Mouse (Mus musculus): ENCODE results near the gene Sowaha.

Gene Sowaha

GRCm38 (mm10) chr11:53475620-53476019 lies 4.5 kb downstream of the Sowaha start:
- no peak for DNase-seq (ENCODE audit: extremely low read depth, low read depth, low spot score)

- DNase-seq (ENCODE audit: extremely low read depth, low read depth, low spot score): no peak
These were observed 7.4 kb downstream of the Sowaha start for GRCm38 (mm10) chr11:53472709-53473108.

GRCm38 (mm10) chr11:53469968-53470695 lies 9.9 kb downstream of the Sowaha start, which contains the start of gene Gm9837:
Gm9837 (minus strand) TSS chr11:53470479.
- no peak for DNase-seq (ENCODE audit: extremely low read depth, low read depth, low spot score)

GRCm38 (mm10) chr11:53469294-53469967 lies 10.6 kb downstream of the Sowaha start:
- DNase-seq (ENCODE audit: extremely low read depth, low read depth, low spot score): no peak

DNA sequence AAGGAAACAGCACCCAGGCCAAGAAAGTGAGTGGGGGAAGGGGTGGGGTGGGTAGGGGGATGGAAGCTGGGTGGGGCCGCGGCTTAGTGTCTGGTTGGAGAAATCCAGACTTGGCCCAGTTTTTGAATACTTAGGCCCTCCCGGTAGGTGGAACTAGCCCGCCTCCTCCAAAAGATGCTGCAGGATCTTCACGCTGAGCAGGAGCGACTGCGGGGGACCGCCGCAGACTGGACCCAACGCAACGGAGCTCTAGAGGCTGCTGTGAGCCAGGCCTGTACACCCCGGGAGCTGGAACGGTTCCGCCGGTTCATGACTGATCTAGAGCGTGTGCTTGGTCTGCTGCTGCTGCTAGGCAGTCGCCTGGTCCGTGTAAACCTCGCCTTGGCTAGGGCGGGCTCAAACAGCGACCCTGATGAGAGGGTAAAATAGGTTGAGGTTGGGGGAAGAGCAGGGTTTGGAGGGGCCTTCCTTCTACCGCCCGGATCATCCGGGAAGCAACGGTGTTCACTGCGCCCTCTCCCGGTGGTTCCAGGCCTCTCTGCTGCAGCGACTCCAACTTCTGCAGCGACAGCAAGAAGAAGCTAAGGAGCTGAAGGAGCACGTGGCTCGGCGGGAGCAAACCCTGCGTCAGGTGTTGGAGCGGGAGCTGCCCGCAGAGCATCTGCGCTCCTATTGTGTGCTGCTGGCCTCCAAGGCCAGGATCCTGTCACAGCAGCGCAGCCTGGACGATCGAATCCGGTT lies 13.7 kb downstream of the Sowaha start:
- no peak for DNase-seq (ENCODE audit: extremely low read depth, low read depth, low spot score)

- DNase-seq (ENCODE audit: extremely low read depth, low read depth, low spot score): no peak
These were observed 16.3 kb downstream of the Sowaha start for GRCm38 (mm10) chr11:53463551-53464424.

- no peak for DNase-seq (ENCODE audit: extremely low read depth, low read depth, low spot score)
These were observed 18.3 kb downstream of the Sowaha start for GRCm38 (mm10) chr11:53461727-53462126.

DNA sequence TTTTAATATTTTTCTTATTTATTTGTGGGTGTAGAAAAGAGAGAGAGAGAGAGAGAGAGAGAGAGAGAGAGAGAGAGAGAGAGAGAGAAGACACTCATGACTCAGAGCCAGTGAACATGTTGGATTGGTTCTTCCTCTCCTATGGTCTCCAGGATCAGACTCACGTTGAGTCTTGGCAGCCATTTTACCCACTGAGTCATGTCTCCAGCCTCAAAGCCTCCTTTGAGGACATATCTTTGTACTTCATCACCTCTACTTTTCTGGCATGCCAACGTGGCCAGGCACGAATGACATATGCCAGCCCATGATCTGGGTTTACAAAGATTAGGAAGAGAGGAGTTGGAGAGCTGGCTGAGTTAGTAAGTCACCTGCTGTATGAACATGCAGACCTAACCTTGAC lies 19.9 kb downstream of the Sowaha start:
- no peak for DNase-seq (ENCODE audit: extremely low read depth, low read depth, low spot score)

DNA sequence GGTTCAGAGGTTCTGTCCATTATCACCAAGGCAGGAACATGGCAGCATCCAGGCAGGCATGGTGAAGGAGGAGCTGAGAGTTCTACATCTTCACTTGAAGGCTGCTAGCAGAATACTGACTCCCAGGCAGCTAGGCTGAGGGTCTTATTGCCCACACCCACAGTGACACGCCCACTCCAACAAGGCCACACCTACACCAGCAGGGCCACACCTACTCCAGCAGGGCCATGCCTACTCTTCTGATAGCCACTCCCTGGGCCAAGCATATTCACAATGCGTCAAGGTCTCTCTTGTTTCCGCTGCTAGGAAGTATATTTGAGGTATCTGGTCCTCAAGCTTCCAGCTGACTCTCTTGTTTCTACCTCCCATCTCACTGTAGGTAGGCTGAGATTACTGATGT lies 21.1 kb downstream of the Sowaha start:
- DNase-seq (ENCODE audit: extremely low read depth, low read depth, low spot score): no peak

DNA sequence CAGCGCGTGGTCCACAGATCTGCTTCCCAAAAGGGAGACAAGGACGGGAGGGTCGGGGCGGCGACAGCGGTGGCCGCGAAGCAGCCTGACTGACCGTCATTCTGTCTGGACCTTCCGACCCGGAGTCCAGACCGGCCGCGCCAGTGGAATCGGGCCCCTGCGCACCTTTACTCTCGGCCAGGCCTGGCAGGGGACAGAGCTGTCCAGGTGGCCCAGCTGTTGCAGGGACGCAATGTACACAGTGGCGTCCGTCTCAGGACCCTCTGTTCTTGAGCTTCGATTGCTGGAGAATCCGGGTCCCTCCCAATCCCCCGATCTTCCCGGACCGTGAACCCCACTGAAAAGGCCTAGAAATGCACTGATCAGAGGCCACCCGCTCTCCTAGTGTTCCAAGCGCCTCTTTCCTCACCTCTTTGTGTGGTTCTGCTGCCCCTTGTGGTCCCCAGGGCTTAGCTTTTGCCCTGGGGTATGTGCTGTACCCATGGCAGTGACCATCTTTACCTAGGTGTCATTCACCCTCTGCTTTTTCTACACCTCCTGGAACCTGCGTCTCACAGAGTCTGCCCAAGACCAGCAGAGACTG lies 22.6 kb downstream of the Sowaha start:
- no peak for DNase-seq (ENCODE audit: extremely low read depth, low read depth, low spot score)

DNA sequence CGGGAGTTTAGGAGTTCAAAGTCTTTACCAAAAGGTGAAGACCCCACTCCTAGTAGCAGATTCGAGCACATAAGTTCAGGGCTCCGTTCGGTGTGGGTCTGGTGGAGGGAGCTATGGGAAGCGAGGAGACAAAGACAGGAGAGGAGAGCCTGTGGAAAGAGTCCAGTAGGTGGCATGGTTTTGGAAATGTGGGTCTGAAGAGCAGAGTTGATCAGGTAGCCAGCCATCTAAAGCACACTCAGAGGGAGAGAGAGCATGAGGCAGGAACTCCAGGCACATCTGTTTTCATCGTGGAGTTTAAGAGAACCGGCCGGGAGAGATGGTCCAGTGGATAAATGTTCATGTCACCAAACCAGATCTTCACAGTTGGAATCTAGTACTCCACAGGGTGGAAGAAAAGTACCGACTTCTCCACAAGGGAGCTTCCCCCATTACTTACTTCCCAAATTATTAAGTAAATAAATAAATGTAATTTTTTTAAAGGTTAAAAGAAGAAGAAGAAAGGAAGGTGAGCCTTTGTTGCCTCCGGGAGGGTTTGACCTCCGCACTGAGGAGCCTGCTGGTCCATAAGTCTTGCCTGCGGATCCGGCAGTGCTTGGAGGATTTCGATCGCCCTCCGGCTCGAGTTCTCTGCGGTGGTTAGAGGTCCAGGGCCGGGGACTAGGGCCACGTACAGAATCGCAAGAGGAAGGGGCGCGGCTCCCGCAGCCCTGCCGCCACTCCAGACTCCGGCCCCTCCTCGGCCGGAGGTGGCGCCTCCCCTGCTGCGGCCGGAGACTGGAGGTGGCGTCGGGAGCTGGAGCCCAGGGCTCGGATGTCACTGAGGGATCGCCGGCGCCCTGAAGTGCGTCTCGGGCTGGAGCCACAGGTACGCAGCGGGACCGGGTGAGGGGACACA lies 23.4 kb downstream of the Sowaha start, which contains the start of the genes Gm10447 and Shroom1:
Gm10447 (minus strand) TSS at position 637 of the 898 bp plus-strand sequence.
Shroom1 (plus strand) TSS at position 732 of the 898 bp plus-strand sequence.
- DNase-seq (ENCODE audit: extremely low read depth, low read depth, low spot score): no peak

DNA sequence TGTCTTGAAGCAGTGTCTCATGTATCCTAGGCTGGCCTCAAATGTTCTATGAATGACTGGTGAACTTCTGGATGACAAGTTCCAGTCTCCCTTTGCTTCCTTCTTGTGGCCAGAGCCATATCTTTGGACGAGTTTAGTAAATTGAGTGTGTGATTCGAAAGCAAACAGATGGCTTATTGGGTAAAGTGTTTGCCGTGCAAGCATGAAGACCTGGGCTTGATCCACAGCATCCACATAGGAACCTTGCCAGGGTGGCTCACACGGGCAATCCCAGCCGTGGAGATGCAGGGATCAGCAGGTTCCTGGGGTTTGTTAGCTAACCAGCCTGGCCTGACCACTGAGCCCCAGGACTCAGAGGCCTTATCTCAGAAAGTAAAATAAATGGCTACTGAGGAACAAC lies 27.0 kb downstream of the Sowaha start:
- DNase-seq (ENCODE audit: extremely low read depth, low read depth, low spot score): no peak

DNA sequence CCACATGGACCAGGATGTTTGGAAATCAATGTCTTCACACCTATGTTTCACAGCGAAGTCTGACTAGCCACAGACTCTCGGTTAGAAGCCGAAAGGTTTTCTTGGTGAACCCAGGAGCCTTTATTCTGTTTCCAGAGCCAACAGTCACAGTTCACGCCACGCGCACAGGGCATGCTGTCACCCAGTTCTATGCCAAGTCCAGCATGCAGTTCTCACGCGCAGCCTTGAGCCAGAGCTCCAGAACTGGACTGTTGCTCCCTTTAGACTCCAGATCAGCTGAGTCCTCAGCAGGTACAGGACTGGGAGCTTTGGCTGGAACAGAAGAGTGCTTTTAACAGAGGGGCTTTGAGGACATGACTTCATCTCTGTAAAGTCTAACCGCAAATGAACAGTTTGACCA lies 27.7 kb downstream of the Sowaha start:
- DNase-seq (ENCODE audit: extremely low read depth, low read depth, low spot score): no peak

DNA sequence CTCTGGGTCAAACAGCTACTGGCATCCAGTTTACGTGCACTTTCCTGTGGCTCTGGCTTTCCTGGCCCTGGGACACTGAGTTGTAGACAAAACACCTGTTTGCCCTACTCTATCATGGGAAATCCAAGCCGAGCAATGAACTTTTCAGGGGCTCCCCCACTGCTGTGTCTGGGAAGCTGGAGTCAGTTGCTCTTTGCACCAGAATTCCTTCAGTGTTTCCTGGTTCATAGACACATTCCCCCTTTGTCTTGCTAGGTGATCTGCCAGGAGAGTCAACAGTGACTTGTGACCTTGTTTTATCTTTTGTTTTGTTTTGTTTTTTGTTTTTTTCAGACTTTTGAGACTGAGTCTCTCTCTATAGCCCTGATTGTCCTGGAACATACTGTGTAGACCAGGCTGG lies 28.7 kb downstream of the Sowaha start:
- no peak for DNase-seq (ENCODE audit: extremely low read depth, low read depth, low spot score)

DNA sequence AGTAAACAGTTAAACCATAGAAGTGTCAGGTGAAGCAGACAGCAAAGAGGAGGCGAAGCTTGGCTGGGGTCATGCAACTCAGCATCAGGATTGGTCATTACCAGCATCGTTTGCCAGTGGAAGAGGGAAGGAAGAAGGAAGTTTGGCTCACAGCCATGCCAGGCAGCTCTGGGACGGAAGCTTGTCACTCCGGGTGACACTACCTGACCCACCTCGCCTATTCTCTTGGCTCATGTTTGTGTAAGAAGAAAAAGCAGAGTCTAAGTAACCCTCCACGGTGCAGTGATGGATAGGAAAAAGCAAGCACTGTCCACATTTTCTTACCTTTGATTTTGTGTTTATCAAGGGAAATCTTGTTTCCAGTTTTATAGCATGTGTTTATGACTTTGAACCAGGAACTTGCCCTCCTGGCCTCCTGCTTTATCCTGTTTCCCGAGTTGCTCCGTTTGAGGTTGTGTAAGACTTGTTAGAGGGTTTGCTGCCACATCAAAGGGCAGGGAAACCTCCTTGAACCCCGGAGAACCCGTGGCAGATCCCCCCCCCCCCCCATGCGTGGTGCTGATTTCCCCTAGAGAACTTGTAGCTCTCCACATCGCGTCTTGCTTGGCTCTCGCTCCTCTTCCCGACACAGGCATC lies 29.9 kb downstream of the Sowaha start:
- no peak for DNase-seq (ENCODE audit: extremely low read depth, low read depth, low spot score)

- DNase-seq (ENCODE audit: extremely low read depth, low read depth, low spot score): no peak
These were observed 31.5 kb downstream of the Sowaha start for GRCm38 (mm10) chr11:53448529-53448928.

- DNase-seq (ENCODE audit: extremely low read depth, low read depth, low spot score): no peak
These were observed 32.1 kb downstream of the Sowaha start for GRCm38 (mm10) chr11:53447996-53448395.

DNA sequence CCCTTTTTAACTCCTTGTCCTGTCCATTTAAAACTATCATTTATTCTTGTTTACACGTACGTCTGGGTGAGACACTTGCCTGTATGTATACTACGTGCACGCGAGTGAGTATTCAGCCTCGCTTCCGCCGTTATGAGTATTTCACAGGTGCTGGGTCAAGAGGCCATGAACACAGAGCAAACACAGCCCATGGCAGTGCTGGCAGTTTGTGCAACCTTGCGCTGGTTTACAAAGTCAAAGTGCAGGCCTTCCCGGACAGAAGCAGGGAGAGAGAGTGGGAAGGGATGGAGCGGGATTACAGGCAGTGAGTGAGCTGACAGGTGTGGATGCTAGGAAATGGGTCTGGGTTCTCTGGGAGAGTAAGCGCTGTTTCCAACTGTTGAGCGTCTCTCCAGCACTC lies 33.9 kb downstream of the Sowaha start:
- no peak for DNase-seq (ENCODE audit: extremely low read depth, low read depth, low spot score)

GRCm38 (mm10) chr11:53445562-53445961 lies 34.5 kb downstream of the Sowaha start:
- DNase-seq (ENCODE audit: extremely low read depth, low read depth, low spot score): no peak

Measured in fat pad, adult 2 months (tissue).